Mouse (Mus musculus) stomach, embryonic 16.5 days (tissue): ENCODE measurements at regions not wholly inside any gene's neighbourhood (a gene's known extent, or its start where the extent isn't known, plus 50 kb on each side); places are given as distances from the start of the nearest gene placed in this dataset.

ENCODE experiments used
- ATAC-seq: fragments of 200-750 bp; cut with Nextera tagmentation; 2 replicates; pipeline ENCODE4 v1.8.0; 2017; ENCODE audit warnings: moderate number of reproducible peaks, moderate TSS enrichment; ENCODE audit not compliant: insufficient read depth, low FRiP score
- H3K27ac ChIP-seq: fragments of 300-500 bp; sonication (generic); 2 replicates; pipeline ENCODE4 v1.5.1; 2014; ENCODE audit warnings: low read length
- H3K27me3 ChIP-seq: fragments of 300-500 bp; sonication (generic); 2 replicates; pipeline ENCODE4 v1.6.1; 2014; ENCODE audit warnings: low read length, control low read depth, mixed read lengths; ENCODE audit not compliant: control insufficient read depth, insufficient read depth
- H3K36me3 ChIP-seq: fragments of 300-500 bp; sonication (generic); 2 replicates; pipeline ENCODE4 v1.6.1; 2014; ENCODE audit warnings: low read length; ENCODE audit not compliant: control insufficient read depth, insufficient read depth
- H3K4me1 ChIP-seq: fragments of 300-500 bp; sonication (generic); 2 replicates; pipeline ENCODE4 v1.6.1; 2014; ENCODE audit warnings: low read length, control low read depth, mixed read lengths; ENCODE audit not compliant: control insufficient read depth, insufficient read depth
- H3K4me2 ChIP-seq: fragments of 300-500 bp; sonication (generic); 2 replicates; pipeline ENCODE4 v1.6.1; 2014; ENCODE audit warnings: low read depth, low read length, mixed read lengths
- H3K4me3 ChIP-seq: fragments of 300-500 bp; sonication (generic); replicated peaks from 2 replicates; pipeline ENCODE4 v1.5.1; 2014; ENCODE audit warnings: mild to moderate bottlenecking, low read length
- H3K9ac ChIP-seq: fragments of 300-500 bp; sonication (generic); 2 replicates; pipeline ENCODE4 v1.6.1; 2014; ENCODE audit warnings: low read length
- H3K9me3 ChIP-seq: fragments of 300-500 bp; sonication (generic); replicated peaks from 2 replicates; pipeline ENCODE4 v1.6.1; 2016; ENCODE audit warnings: low read length, control low read depth; ENCODE audit not compliant: control insufficient read depth
- WGBS: fragments of 180-500 bp; shearing (Covaris S2); extraction: QIAGEN DNeasy Blood & Tissue Kit; methylation state at CpG from one replicate; pipeline ENCODE4 v1.1.7; 2014; 5-methylcytosine and 5-hydroxymethylcytosine counted together

DNA sequence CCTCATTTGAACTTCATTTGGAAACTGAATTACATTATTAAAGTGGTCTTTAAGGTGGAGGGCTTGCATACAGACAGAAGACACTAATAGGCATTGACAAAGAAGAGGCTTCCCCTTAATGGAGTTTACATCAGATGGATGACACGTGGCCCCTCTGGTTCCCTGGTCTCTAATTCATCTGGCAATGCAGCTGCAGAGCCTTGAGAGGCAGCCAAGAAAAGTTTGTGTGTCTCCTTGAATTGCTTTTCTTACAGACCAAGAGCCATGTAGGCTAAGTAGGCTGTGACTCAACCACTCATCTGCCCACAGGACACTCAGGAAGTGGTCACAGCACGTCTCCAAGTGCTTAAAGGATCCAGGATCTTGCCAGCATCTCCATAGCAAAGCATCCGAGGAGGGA, 183.8 kb downstream of the Pdcd6ip start:
- no peak for ATAC-seq
- Histone ChIP-seq H3K36me3 (no peaks in the 10 kb centered on the region), H3K4me2 (no peak overlapping the region), H3K9me3 (no peaks in the 10 kb centered on the region), H3K4me1 (no peaks in the 10 kb centered on the region), H3K4me3 (no peak overlapping the region), H3K27ac (no peak overlapping the region), H3K27me3 (no peaks in the 10 kb centered on the region), H3K9ac (no peak overlapping the region)
- WGBS, result 56% methylated on average over 3 of the region's 3 CpGs

DNA sequence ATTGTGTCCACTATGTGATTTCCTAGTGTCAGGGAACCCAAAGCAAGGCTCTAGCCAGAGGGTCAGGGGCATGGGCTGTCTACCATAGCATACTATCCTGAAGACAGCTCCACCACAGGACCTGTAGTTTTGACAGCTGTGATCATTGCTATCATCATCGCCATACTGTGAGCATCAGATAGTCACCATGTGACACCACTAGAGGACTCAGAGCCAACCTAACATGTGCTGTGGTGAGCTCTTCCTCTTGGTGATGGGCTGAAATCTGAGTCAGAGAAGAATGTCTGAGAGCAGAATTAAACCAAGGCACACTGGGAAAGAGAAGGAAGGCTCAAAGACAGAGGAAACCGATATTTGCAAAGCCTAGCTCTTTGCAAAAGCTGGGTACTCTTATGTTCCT, 184.9 kb downstream of the Pdcd6ip start:
- whole genome bisulfite sequencing, result 93% methylated on average over 2 of the region's 2 CpGs
- Histone ChIP-seq H3K4me2 (no peak overlapping the region), H3K4me3 (no peak overlapping the region), H3K9ac (no peak overlapping the region), H3K36me3 (no peaks in the 10 kb centered on the region), H3K9me3 (no peaks in the 10 kb centered on the region), H3K4me1 (no peaks in the 10 kb centered on the region), H3K27me3 (no peaks in the 10 kb centered on the region), H3K27ac (no peak overlapping the region)
- no peak for ATAC-seq

- Histone ChIP-seq H3K27ac (no peak overlapping the region), H3K36me3 (no peaks in the 10 kb centered on the region), H3K4me3 (no peak overlapping the region), H3K27me3 (no peaks in the 10 kb centered on the region), H3K9ac (no peak overlapping the region), H3K4me1 (no peaks in the 10 kb centered on the region), H3K4me2 (no peak overlapping the region), H3K9me3 (no peaks in the 10 kb centered on the region)
- 72% methylated on average over 10 of the region's 10 CpGs for WGBS
- ATAC-seq, result no peak
Observed at GRCm38 (mm10) chr9:113519727-113520126, 188.3 kb downstream of the Pdcd6ip start.

- Histone ChIP-seq H3K4me1 (no peaks in the 10 kb centered on the region), H3K27ac (no peak overlapping the region), H3K4me2 (no peak overlapping the region), H3K9ac (no peak overlapping the region), H3K27me3 (no peaks in the 10 kb centered on the region), H3K9me3 (no peaks in the 10 kb centered on the region), H3K36me3 (no peaks in the 10 kb centered on the region), H3K4me3 (no peak overlapping the region)
- 48% methylated on average over 3 of the region's 3 CpGs for WGBS
- ATAC-seq, result no peak
Observed at GRCm38 (mm10) chr9:113518482-113518881, 189.6 kb downstream of the Pdcd6ip start.

DNA sequence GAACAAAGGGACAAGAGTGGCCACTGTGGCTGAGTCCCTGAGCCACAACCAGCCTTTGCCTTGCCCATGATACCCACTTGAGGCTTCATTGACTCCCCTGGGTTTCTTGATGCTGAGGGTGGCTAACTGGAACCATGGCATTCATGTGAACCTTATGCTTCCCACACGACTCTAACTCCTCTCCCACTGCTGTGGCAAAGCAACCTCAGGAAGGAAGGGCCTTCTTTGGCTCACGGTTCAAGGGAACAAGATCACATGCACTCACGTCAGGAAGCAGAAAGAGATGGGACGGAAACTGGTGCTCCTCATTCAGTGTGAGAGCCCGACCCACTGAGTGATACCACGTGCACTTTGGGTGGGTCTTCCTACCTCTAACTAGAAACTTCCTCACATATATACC, 190.3 kb downstream of the Pdcd6ip start:
- Histone ChIP-seq H3K27ac (no peak overlapping the region), H3K4me1 (no peaks in the 10 kb centered on the region), H3K4me2 (no peak overlapping the region), H3K9ac (no peak overlapping the region), H3K36me3 (no peaks in the 10 kb centered on the region), H3K27me3 (no peaks in the 10 kb centered on the region), H3K9me3 (no peaks in the 10 kb centered on the region), H3K4me3 (no peak overlapping the region)
- ATAC-seq, result no peak
- 88% methylated on average over 6 of the region's 6 CpGs for WGBS

- ATAC-seq, result no peak
- 81% methylated on average over 6 of the region's 6 CpGs for whole genome bisulfite sequencing
- H3K9ac ChIP-seq, result no peak overlapping the region
Observed at GRCm38 (mm10) chr9:113515703-113516020, 192.4 kb downstream of the Pdcd6ip start.

DNA sequence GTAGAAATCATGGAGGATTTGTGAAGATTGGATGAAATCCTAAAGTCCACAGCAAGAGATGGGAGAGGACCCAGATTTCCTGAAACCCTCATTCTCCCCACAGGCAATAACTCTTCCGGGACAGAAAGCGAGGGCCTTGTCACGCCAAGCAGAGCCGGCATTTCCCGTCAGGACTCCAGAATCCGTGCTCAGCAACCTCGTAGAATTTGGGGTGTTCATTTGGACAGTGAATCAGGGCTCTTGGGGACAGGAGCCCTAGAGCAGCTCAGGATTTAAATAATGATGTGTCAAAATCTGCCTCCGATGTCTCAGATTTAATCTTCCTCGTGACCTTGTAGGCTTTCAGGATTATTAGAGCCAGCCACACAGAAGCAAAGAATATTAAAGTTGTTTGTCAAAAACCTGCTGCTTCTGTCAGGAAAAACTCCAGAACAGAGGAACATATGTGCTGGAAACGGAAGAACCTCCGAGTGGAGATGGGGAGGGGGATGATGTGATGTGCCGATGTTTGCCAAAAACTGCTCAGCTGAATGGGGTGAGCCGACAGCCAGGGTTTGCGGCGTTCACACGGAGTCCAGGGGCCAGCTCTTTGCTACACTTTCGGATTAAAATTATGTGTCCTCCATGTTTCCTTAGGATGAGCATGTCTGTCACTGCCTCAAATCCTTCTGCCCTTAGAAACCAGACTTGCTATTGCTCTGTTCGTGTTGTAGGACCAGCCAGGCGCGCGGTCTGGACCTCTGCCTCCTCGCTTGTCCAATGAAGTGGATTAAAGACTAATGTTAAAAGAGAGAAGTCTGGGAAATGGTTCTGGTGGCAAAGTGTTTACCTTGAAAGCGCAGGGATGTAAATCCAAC, 193.0 kb downstream of the Pdcd6ip start:
- H3K9ac ChIP-seq, result no peak overlapping the region
- H3K4me2 ChIP-seq, result no peak overlapping the region
- no peaks in the 10 kb centered on the region for H3K27me3 ChIP-seq
- H3K36me3 ChIP-seq, result no peaks in the 10 kb centered on the region
- no peak overlapping the region for H3K27ac ChIP-seq
- no peak for ATAC-seq
- H3K4me3 ChIP-seq, result no peak overlapping the region
- WGBS, result 69% methylated on average over 23 of the region's 23 CpGs
- H3K9me3 ChIP-seq, result no peaks in the 10 kb centered on the region
- H3K4me1 ChIP-seq, result no peaks in the 10 kb centered on the region

More at GRCm38 (mm10) chr9:113515703-113516020, 192.4 kb downstream of the Pdcd6ip start:
- no peaks in the 10 kb centered on the region for H3K36me3 ChIP-seq
- no peaks in the 10 kb centered on the region for H3K9me3 ChIP-seq
- no peak overlapping the region for H3K4me2 ChIP-seq
- no peaks in the 10 kb centered on the region for H3K27me3 ChIP-seq
- no peaks in the 10 kb centered on the region for H3K4me1 ChIP-seq
- H3K4me3 ChIP-seq, result no peak overlapping the region
- no peak overlapping the region for H3K27ac ChIP-seq

- ATAC-seq, result no peak
- 85% methylated on average over 5 of the region's 5 CpGs for WGBS
- H3K4me1 ChIP-seq, result no peaks in the 10 kb centered on the region
- H3K9ac ChIP-seq, result no peak overlapping the region
- no peak overlapping the region for H3K27ac ChIP-seq
- H3K9me3 ChIP-seq, result no peaks in the 10 kb centered on the region
- H3K27me3 ChIP-seq, result no peaks in the 10 kb centered on the region
- no peaks in the 10 kb centered on the region for H3K36me3 ChIP-seq
- H3K4me2 ChIP-seq, result no peak overlapping the region
- no peak overlapping the region for H3K4me3 ChIP-seq
Observed at GRCm38 (mm10) chr9:113511302-113511701, 196.8 kb downstream of the Pdcd6ip start.

DNA sequence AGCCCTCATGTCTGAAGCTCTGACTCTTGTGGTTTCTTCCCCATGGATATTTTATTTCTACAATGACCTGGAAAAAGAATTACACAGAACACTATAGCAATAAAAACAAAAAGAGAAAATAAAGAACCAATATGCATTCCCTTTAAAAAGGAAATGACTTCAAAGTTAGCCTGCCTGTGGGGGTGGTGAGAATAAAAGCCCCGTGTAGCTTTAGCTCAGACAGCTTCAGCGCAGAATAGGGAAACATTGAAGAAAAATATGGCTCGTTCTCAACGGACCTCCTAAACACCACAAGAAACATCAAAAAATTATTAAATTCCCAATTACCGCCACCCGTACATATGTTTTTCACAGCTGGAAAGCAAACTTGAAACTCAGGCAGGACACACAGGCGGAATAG, 198.7 kb downstream of the Pdcd6ip start:
- ATAC-seq, result no peak
- H3K9ac ChIP-seq, result no peak overlapping the region

More for the DNA sequence above, 198.7 kb downstream of the Pdcd6ip start:
- H3K27ac ChIP-seq, result no peak overlapping the region
- H3K4me1 ChIP-seq, result no peaks in the 10 kb centered on the region
- no peaks in the 10 kb centered on the region for H3K9me3 ChIP-seq
- H3K4me2 ChIP-seq, result no peak overlapping the region
- no peak overlapping the region for H3K4me3 ChIP-seq
- H3K27me3 ChIP-seq, result no peaks in the 10 kb centered on the region
- 90% methylated on average over 7 of the region's 7 CpGs for WGBS
- no peaks in the 10 kb centered on the region for H3K36me3 ChIP-seq
